In the genomic region with DNA sequence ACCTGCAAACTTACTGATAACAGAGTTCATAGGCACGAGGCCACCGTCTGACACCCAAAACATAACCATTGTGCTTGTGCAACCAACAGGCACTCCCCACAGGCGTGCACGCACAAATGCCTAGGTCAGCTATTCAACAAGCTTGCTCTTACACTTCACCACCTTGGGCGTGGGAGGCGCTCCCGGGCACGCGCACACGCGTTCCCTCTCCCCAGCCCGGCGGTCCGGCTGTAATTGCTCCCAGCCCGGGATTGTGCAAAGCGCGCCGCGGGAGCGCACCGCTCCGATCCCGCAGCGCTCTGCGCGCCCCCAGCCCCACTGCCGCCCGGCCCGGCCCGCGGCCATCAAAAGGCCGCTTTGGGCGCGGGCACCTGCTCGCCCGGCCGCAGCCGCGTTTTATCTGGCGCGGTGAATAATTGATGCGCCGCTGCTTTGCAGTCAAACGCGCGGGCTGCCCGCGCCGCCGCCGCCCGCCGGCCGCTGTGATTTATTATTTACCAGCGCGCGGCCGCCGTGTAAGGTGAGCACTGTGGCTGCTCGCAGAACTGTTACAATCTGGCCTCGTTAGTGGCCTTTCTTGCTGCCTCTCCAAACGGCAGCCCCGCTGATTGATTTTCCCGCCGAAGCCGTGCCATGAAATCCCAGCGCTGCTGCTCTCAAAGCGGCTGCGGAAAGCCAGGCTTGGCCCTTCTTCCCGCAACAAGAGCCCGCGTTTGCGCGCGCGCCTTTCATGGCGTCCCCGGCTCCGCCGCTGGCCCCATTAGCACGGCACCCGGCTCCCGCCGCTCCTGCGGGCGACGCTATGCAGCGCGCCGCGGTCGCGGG, we compare ENCODE assay signal across 8 mouse cellular contexts.
DNase-seq lines count a peak whose midpoint lies in the region; ATAC-seq and TF ChIP-seq lines count a peak whose summit lies in the region.

No protein-coding gene starts in this region.

- no peak for TF ChIP-seq CTCF in heart, postnatal 0 days (IDR thresholded peaks at IDR 0.05; ENCODE audit: low read depth)

- H3K9ac ChIP-seq in heart, embryonic 12.5 days = peak overlapping the region; percentile 66
- H3K9ac ChIP-seq in heart, postnatal 0 days (replicated peaks; ENCODE audit: low read depth, low read length) = peak overlapping the region; percentile 40; the same call in 1 of the 2 replicates
- no peak overlapping the region for H3K9ac ChIP-seq in liver, embryonic 12.5 days
- H3K9ac ChIP-seq in neural tube, embryonic 15.5 days (replicated peaks) = peak overlapping the region; percentile 55

- ATAC-seq in heart, embryonic 12.5 days (ENCODE audit: insufficient number of reproducible peaks, low FRiP score) = no peak
- ATAC-seq in common myeloid progenitor, adult 5-6 weeks (replicated peaks; ENCODE audit: low read depth, poor library complexity, severe bottlenecking) = 0 out of 2 replicates have a peak, but pooled peaks have one; percentile 32
- ATAC-seq in heart, postnatal 0 days (ENCODE audit: insufficient read depth, low read depth) = no peak; the same call in 1 of the 2 replicates
- ATAC-seq in liver, embryonic 12.5 days = no peak
- peak; percentile 91 for ATAC-seq in neural tube, embryonic 15.5 days (ENCODE audit: low FRiP score)
- no peak for ATAC-seq in monocyte, adult 5-6 weeks (replicated peaks; ENCODE audit: insufficient number of reproducible peaks, low FRiP score, low TSS enrichment, poor library complexity, severe bottlenecking)

- H3K9me3 ChIP-seq in heart, embryonic 12.5 days (replicated peaks) = peaks cover 6% of the 10 kb centered on the region; the same call in 1 of the 2 replicates
- no peaks in the 10 kb centered on the region for H3K9me3 ChIP-seq in heart, postnatal 0 days (replicated peaks; ENCODE audit: control insufficient read depth, low read length)
- no peaks in the 10 kb centered on the region for H3K9me3 ChIP-seq in liver, embryonic 12.5 days (replicated peaks)
- H3K9me3 ChIP-seq in neural tube, embryonic 15.5 days (replicated peaks) = 0 out of 2 replicates have a peak, but pooled peaks cover 5% of the 10 kb centered on the region

- TF ChIP-seq EP300 in heart, postnatal 0 days (IDR thresholded peaks at IDR 0.05; ENCODE audit: low read depth) = no peak

- H3K4me3 ChIP-seq in heart, embryonic 12.5 days = peak overlapping the region; percentile 66
- peak overlapping the region; percentile 62 for H3K4me3 ChIP-seq in heart, postnatal 0 days (ENCODE audit: low read depth, low read length)
- H3K4me3 ChIP-seq in liver, embryonic 12.5 days = peak overlapping the region; percentile 48
- peak overlapping the region; percentile 53 for H3K4me3 ChIP-seq in neural tube, embryonic 15.5 days (replicated peaks)

- H3K27me3 ChIP-seq in heart, embryonic 12.5 days (replicated peaks) = peaks cover 62% of the 10 kb centered on the region
- H3K27me3 ChIP-seq in heart, postnatal 0 days (ENCODE audit: control insufficient read depth, insufficient read depth, low read length) = peaks cover 57% of the 10 kb centered on the region
- H3K27me3 ChIP-seq in liver, embryonic 12.5 days (replicated peaks) = peaks cover 71% of the 10 kb centered on the region
- H3K27me3 ChIP-seq in neural tube, embryonic 15.5 days (replicated peaks) = peaks cover 55% of the 10 kb centered on the region

- 0 out of 2 replicates have a peak, but pooled peaks cover 4% of the 10 kb centered on the region for H3K4me1 ChIP-seq in heart, embryonic 12.5 days (replicated peaks)
- 0 out of 2 replicates have a peak, but pooled peaks cover 6% of the 10 kb centered on the region for H3K4me1 ChIP-seq in heart, postnatal 0 days (ENCODE audit: control insufficient read depth, insufficient read depth)
- peaks cover 4% of the 10 kb centered on the region; the same call in 1 of the 2 replicates for H3K4me1 ChIP-seq in liver, embryonic 12.5 days
- H3K4me1 ChIP-seq in neural tube, embryonic 15.5 days = peaks cover 13% of the 10 kb centered on the region

- H3K4me2 ChIP-seq in heart, embryonic 12.5 days = peak overlapping the region; percentile 98
- peak overlapping the region; percentile 97 for H3K4me2 ChIP-seq in heart, postnatal 0 days (ENCODE audit: low read depth, low read length)
- H3K4me2 ChIP-seq in liver, embryonic 12.5 days = peak overlapping the region; percentile 68
- H3K4me2 ChIP-seq in neural tube, embryonic 15.5 days = peak overlapping the region; percentile 97

- under 1% methylated on average over 89 of the region's 93 CpGs for WGBS in heart, embryonic 12.5 days
- WGBS in heart, postnatal 0 days = under 1% methylated on average over 93 of the region's 93 CpGs
- 2% methylated on average over 93 of the region's 93 CpGs for WGBS in liver, embryonic 12.5 days (ENCODE audit: insufficient replicate concordance)
- under 1% methylated on average over 93 of the region's 93 CpGs for WGBS in neural tube, embryonic 15.5 days

- H3K36me3 ChIP-seq in heart, embryonic 12.5 days = no peaks in the 10 kb centered on the region
- H3K36me3 ChIP-seq in heart, postnatal 0 days (replicated peaks; ENCODE audit: control insufficient read depth, insufficient read depth, low read length) = no peaks in the 10 kb centered on the region
- no peaks in the 10 kb centered on the region for H3K36me3 ChIP-seq in liver, embryonic 12.5 days
- H3K36me3 ChIP-seq in neural tube, embryonic 15.5 days = no peaks in the 10 kb centered on the region

- no peak overlapping the region for H3K27ac ChIP-seq in heart, embryonic 12.5 days (ENCODE audit: poor library complexity, severe bottlenecking)
- H3K27ac ChIP-seq in heart, postnatal 0 days (ENCODE audit: low read depth) = no peak overlapping the region
- H3K27ac ChIP-seq in liver, embryonic 12.5 days = no peak overlapping the region
- H3K27ac ChIP-seq in neural tube, embryonic 15.5 days (replicated peaks) = peak overlapping the region; percentile 74

- no peak for DNase-seq in heart, adult 11 months
- peak; percentile 44 for DNase-seq in heart, postnatal 0 days (ENCODE audit: low spot score)
- DNase-seq in gastrocnemius, adult 8-10 months (ENCODE audit: low spot score in 2 of 2) = no peak

Comparison
In these comparisons a context has a peak if more than half of its experiments do, and no peak if none do; other contexts are left out.
1. ATAC-seq: peak in common myeloid progenitor, adult 5-6 weeks (single experiment) and neural tube, embryonic 15.5 days (single experiment); none in heart, embryonic 12.5 days (single experiment), heart, postnatal 0 days (single experiment), liver, embryonic 12.5 days (single experiment) and monocyte, adult 5-6 weeks (single experiment).
2. Peak in every context shown above with its lines, with median percentiles within 50 percentile points of each other: H3K4me2 ChIP-seq and H3K4me3 ChIP-seq.